Mouse (Mus musculus): ENCODE data around the gene Fam186b. TPM values are rescaled to one million over a fixed set of nuclear protein-coding genes. Genes with fewer than 3 reads are reported as not detected.
"Not testable (repeated sequence)": the region's sequence is repeated elsewhere in the genome, so short reads cannot be mapped to it uniquely, and the experiment has no call there.

The Fam186b gene
- total and polyA plus RNA-seq, 3 experiments, result not detected

DNA sequence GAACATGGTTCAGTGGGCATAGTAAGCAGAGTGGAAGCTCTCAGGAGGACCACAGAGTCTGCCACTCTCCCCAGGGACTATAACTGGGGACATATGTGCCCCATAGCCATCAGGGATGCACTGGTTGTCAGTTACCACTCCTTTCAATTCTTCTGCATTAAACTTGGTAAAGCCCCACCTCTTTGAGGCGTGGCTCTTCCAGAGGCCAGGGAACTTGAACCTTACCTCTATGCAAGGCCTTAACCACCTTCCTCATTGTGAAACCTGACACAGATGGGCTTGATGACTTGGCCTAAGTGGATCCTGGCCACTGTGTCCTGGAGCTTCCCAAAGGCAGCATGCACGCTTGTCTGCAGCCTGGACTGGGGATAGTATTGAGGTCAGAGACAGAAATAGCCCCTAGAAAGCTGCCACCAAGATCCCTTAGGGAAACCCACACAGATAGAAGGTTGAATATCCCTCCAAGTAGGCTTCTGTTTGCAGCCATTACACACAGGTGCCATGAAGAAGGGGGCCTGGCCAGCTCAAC lies 41.1 kb downstream of the Fam186b start:
- Histone ChIP-seq H3K27ac (peak overlapping the region; percentile 60), H3K4me1 (ENCODE audit: control insufficient read depth, insufficient read depth, low read length) (peaks cover 3% of the 10 kb centered on the region), H3K36me3 (ENCODE audit: control insufficient read depth, insufficient read depth, low read length) (no peaks in the 10 kb centered on the region), H3K79me2 (replicated peaks; ENCODE audit: control insufficient read depth, insufficient read depth, low read length) (no peaks in the 10 kb centered on the region), H3K27me3 (ENCODE audit: control insufficient read depth, insufficient read depth, low read length) (no peaks in the 10 kb centered on the region), H3K4me3 (no peak overlapping the region), H3K9ac (ENCODE audit: low read depth, low read length) (no peak overlapping the region)
- peak in 1 of 2 experiments; percentile 47 for DNase-seq
- no peak for TF ChIP-seq POLR2A (IDR thresholded peaks at IDR 0.05; ENCODE audit: insufficient read depth, low read depth, low read length)
- TF ChIP-seq EP300 (IDR thresholded peaks at IDR 0.05; ENCODE audit: insufficient read depth, low read depth, low read length), result 0 out of 2 replicates have a peak, but pooled peaks have one; percentile 9
- TF ChIP-seq CTCF (IDR thresholded peaks at IDR 0.05), result no peak
- WGBS, result 74% methylated on average over 2 of the region's 2 CpGs
- intact Hi-C loops (cut with DNase I), result no loop called here

DNA sequence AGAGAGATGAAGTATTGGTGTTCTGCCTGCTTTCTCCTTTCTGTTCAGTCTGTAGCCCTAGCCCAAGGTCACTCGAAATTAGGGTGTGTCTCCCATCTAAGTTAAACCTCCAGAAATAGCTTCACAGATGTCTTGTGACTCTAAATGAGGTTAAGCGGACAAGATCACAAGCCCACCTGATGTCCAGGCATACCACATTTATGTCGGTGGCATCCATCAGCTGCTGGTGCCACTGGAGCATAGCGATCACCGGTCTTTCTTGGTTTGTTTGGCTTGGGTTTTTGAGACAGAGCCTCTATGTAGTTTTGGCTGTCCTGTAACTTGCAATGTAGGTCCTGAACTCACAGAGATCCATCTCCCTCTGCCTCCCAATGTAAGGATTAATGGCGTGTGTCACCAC lies 41.9 kb downstream of the Fam186b start:
- Histone ChIP-seq H3K9ac (ENCODE audit: low read depth, low read length) (no peak overlapping the region), H3K27me3 (ENCODE audit: control insufficient read depth, insufficient read depth, low read length) (no peaks in the 10 kb centered on the region), H3K4me3 (no peak overlapping the region), H3K79me2 (replicated peaks; ENCODE audit: control insufficient read depth, insufficient read depth, low read length) (no peaks in the 10 kb centered on the region), H3K27ac (peak overlapping the region; percentile 60; the same call in 1 of the 2 replicates), H3K4me1 (ENCODE audit: control insufficient read depth, insufficient read depth, low read length) (peaks cover 2% of the 10 kb centered on the region; the same call in 1 of the 2 replicates), H3K36me3 (ENCODE audit: control insufficient read depth, insufficient read depth, low read length) (no peaks in the 10 kb centered on the region)
- 76% methylated on average over 6 of the region's 6 CpGs for WGBS
- no peak for TF ChIP-seq POLR2A (IDR thresholded peaks at IDR 0.05; ENCODE audit: insufficient read depth, low read depth, low read length)
- TF ChIP-seq EP300 (IDR thresholded peaks at IDR 0.05; ENCODE audit: insufficient read depth, low read depth, low read length), result no peak
- TF ChIP-seq CTCF (IDR thresholded peaks at IDR 0.05), result no peak
- intact Hi-C loops (cut with DNase I), result loop anchor here (2.0 kb wide), 1 partner anchor 41 kb away; the partner anchor contains the start of genes Fam186b and Prpf40b
- DNase-seq, result no peak

DNA sequence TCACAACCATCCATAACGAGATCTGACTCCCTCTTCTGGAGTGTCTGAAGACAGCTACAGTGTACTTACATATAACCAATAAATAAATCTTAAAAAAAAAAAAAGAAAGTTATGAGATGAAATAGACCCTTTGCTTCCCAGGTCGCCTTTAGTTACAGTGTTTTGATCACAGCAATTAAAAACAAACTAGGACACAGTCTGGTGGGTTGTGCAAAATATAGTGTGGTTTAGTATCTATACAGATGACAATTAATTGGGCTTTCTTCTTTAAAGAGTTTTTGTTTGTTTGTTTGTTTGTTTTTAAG lies 42.6 kb downstream of the Fam186b start:
- not testable (repeated sequence) for H3K27me3 ChIP-seq (ENCODE audit: control insufficient read depth, insufficient read depth, low read length); DNase-seq; H3K79me2 ChIP-seq (replicated peaks; ENCODE audit: control insufficient read depth, insufficient read depth, low read length); H3K4me1 ChIP-seq (ENCODE audit: control insufficient read depth, insufficient read depth, low read length); H3K36me3 ChIP-seq (ENCODE audit: control insufficient read depth, insufficient read depth, low read length); H3K9ac ChIP-seq (ENCODE audit: low read depth, low read length); H3K4me3 ChIP-seq
- intact Hi-C loops (cut with DNase I), result loop anchor here (2.0 kb wide), 1 partner anchor 42 kb away; the partner anchor contains the start of genes Fam186b and Prpf40b
- H3K27ac ChIP-seq, result peak overlapping the region; percentile 99
- WGBS, result 45% methylated on average over 2 of the region's 2 CpGs

DNA sequence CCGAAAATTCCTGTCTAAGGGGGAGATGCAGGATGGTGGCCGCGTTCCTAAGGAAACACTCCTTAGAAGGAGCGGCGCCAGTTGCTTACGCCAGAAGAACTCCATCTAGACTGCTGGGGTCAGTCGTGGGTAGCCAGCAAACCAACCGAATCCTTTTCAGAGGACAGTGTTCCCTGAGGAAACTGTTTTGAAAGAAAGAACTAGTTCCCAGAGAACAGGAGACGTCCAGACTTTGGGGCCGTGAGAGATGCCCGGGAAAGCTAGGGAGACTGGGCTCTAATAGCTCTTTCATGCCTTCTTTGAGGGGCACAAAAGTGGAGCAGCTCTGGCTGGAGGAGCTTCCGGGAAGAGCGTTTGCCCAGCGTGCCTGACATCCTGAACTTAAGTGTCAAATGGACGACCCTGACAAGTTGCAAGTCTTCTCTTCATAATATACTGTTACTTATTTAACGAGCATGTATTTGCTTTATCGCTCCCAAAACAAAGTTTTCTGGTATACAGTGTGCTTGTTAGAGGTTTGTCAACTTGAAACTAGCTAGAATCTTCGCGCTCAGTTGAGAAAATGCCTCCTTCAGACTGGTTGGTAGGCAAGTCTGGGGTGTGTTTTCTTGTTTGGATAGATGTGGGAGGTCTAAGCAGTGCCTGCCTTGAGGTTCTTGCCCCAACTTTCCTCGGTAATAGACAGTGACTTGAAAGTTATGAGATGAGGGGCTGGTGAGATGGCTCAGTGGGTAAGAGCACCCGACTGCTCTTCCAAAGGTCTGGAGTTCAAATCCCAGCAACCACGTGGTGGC lies 43.1 kb downstream of the Fam186b start:
- peaks cover 2% of the 10 kb centered on the region; the same call in 1 of the 2 replicates for H3K4me1 ChIP-seq (ENCODE audit: control insufficient read depth, insufficient read depth, low read length)
- DNase-seq, result no peak
- H3K4me3 ChIP-seq, result peak overlapping the region; percentile 89
- H3K27me3 ChIP-seq (ENCODE audit: control insufficient read depth, insufficient read depth, low read length), result no peaks in the 10 kb centered on the region
- 3% methylated on average over 22 of the region's 22 CpGs for WGBS
- peak overlapping the region; percentile 45 for H3K9ac ChIP-seq (ENCODE audit: low read depth, low read length)
- TF ChIP-seq CTCF (IDR thresholded peaks at IDR 0.05) (peak; percentile 41), POLR2A (IDR thresholded peaks at IDR 0.05; ENCODE audit: insufficient read depth, low read depth, low read length) (no peak)
- H3K36me3 ChIP-seq (ENCODE audit: control insufficient read depth, insufficient read depth, low read length), result no peaks in the 10 kb centered on the region
- H3K79me2 ChIP-seq (replicated peaks; ENCODE audit: control insufficient read depth, insufficient read depth, low read length), result no peaks in the 10 kb centered on the region
- intact Hi-C loops (cut with DNase I), result loop anchor here (2.0 kb wide), 1 partner anchor 42 kb away; the partner anchor contains the start of genes Fam186b and Prpf40b
- peak overlapping the region; percentile 99 for H3K27ac ChIP-seq

DNA sequence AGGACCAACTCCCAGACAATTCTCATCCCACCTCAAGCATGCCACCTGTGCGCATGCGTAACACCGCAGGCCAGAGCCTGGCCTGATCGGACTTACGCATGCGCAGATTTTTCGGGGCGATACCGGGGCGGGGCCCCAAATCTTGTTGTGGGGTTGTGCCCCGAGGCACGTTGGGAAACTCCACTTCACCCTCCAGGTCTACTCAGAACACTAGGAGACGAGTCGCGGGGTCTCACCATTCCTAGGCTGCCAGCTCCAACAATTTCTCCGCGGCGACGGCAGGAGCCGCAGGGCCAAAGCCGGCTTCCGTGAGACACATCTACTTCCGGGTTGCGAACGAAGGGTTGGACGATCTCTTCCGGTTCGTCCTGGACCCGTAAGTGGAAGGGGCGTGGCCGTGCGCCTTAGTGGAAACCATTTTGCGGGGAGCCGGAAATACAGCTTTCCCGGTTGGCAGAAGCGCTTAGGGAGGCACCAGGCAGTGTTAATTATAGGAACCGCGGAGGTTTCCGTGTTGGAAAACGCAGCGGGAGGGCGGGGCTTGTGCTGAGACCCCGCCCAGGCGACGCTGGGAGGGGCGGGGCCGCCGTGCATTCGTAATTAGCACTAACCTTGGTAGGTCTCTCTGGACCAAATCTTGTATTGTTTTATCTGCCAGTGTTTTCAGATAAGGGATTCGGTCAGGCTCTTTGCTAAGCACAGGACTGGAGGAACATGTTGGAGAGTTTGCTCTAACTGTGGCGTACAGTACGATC lies 43.9 kb downstream of the Fam186b start, which contains the start of gene Mcrs1:
TSS of gene Mcrs1 (minus strand) at position 336 of the 755 bp plus-strand sequence.
- TF ChIP-seq EP300 (IDR thresholded peaks at IDR 0.05; ENCODE audit: insufficient read depth, low read depth, low read length), result 0 out of 2 replicates have a peak, but pooled peaks have one; percentile 61
- no peak for TF ChIP-seq CTCF (IDR thresholded peaks at IDR 0.05)
- peak; percentile 65 for TF ChIP-seq POLR2A (IDR thresholded peaks at IDR 0.05; ENCODE audit: insufficient read depth, low read depth, low read length)
- Histone ChIP-seq H3K36me3 (ENCODE audit: control insufficient read depth, insufficient read depth, low read length) (no peaks in the 10 kb centered on the region), H3K4me1 (ENCODE audit: control insufficient read depth, insufficient read depth, low read length) (peaks cover 2% of the 10 kb centered on the region; the same call in 1 of the 2 replicates), H3K27ac (peak within 1 kb of the TSS; percentile 99), H3K4me3 (peak within 1 kb of the TSS; percentile 89), H3K27me3 (ENCODE audit: control insufficient read depth, insufficient read depth, low read length) (no peaks in the 10 kb centered on the region), H3K79me2 (replicated peaks; ENCODE audit: control insufficient read depth, insufficient read depth, low read length) (no peaks in the 10 kb centered on the region), H3K9ac (ENCODE audit: low read depth, low read length) (peak within 1 kb of the TSS; percentile 75)
- under 1% methylated on average over 52 of the region's 52 CpGs for WGBS
- intact Hi-C loops (cut with DNase I), result loop anchor here (2.0 kb wide), 1 partner anchor 43 kb away; the partner anchor contains the start of genes Fam186b and Prpf40b
- DNase-seq, result peak; percentile 96 to 98

DNA sequence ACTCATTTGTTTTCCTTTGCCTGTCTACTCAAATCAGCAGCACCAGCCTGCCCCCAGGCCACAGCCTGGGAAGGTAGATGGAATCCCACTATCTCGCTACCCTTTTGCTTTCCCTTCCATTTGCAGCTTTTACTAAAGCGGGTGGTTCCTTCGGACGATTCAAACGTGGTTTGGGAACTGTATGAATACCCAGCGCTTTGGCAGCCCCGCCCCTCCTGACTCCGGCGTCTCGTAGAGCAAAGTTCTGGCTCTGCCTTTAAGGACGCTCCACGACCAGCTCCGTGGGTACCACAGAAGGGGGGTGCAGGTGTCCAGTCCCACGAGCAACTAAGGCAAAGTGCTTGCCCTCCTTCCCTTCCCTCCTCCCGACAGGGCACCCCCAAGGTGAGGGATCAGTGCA lies 44.6 kb downstream of the Fam186b start:
- H3K36me3 ChIP-seq (ENCODE audit: control insufficient read depth, insufficient read depth, low read length); H3K27me3 ChIP-seq (ENCODE audit: control insufficient read depth, insufficient read depth, low read length); intact Hi-C loops (cut with DNase I); H3K4me1 ChIP-seq (ENCODE audit: control insufficient read depth, insufficient read depth, low read length); H3K79me2 ChIP-seq (replicated peaks; ENCODE audit: control insufficient read depth, insufficient read depth, low read length): not testable (repeated sequence)
- DNase-seq, result peak; percentile 37 to 57
- under 1% methylated on average over 14 of the region's 15 CpGs for whole genome bisulfite sequencing
- Histone ChIP-seq H3K9ac (ENCODE audit: low read depth, low read length) (peak overlapping the region; percentile 51), H3K27ac (peak overlapping the region; percentile 99), H3K4me3 (peak overlapping the region; percentile 89)
